Mouse (Mus musculus): Measurements from ENCODE around the gene Itsn1. TPM values are rescaled to one million over a fixed set of nuclear protein-coding genes. Genes with fewer than 3 reads are reported as not detected.

Itsn1 gene
- total and polyA plus RNA-seq, 2 experiments from 2014 or later: 33.6 to 69.5 TPM

- ATAC-seq (no peak), DNase-seq (ENCODE audit: low spot score) (no peak)
- TF ChIP-seq CTCF (IDR thresholded peaks at IDR 0.05; ENCODE audit: low read depth): no peak
- Histone ChIP-seq H3K27ac (no peak overlapping the region), H3K4me1 (ENCODE audit: insufficient read depth, low read length) (no peaks in the 10 kb centered on the region), H3K27me3 (ENCODE audit: insufficient read depth, low read length) (no peaks in the 10 kb centered on the region), H3K9me3 (ENCODE audit: low read length) (no peaks in the 10 kb centered on the region), H3K4me2 (ENCODE audit: low read depth, low read length) (no peak overlapping the region), H3K36me3 (ENCODE audit: insufficient read depth, low read length) (no peaks in the 10 kb centered on the region), H3K4me3 (ENCODE audit: low read length) (no peak overlapping the region), H3K9ac (replicated peaks; ENCODE audit: low read length) (no peak overlapping the region)
- 99% methylated on average over 4 of the region's 4 CpGs for WGBS
These were observed 224.9 kb downstream of the Itsn1 start for GRCm38 (mm10) chr16:91953967-91954366.

GRCm38 (mm10) chr16:91954766-91955165 is 225.7 kb downstream of the Itsn1 start:
- WGBS: 91% methylated on average over 8 of the region's 8 CpGs
- no peak for DNase-seq (ENCODE audit: low spot score)
- H3K27ac ChIP-seq: no peak overlapping the region
- no peak for TF ChIP-seq CTCF (IDR thresholded peaks at IDR 0.05; ENCODE audit: low read depth)
- no peak overlapping the region for H3K4me3 ChIP-seq (ENCODE audit: low read length)
- ATAC-seq: no peak
- H3K27me3 ChIP-seq (ENCODE audit: insufficient read depth, low read length): no peaks in the 10 kb centered on the region
- H3K9me3 ChIP-seq (ENCODE audit: low read length): no peaks in the 10 kb centered on the region
- H3K36me3 ChIP-seq (ENCODE audit: insufficient read depth, low read length): no peaks in the 10 kb centered on the region
- H3K4me2 ChIP-seq (ENCODE audit: low read depth, low read length): no peak overlapping the region
- H3K4me1 ChIP-seq (ENCODE audit: insufficient read depth, low read length): no peaks in the 10 kb centered on the region
- no peak overlapping the region for H3K9ac ChIP-seq (replicated peaks; ENCODE audit: low read length)

GRCm38 (mm10) chr16:91962204-91962893 is 233.3 kb downstream of the Itsn1 start:
- no peak for TF ChIP-seq CTCF (IDR thresholded peaks at IDR 0.05; ENCODE audit: low read depth)
- Histone ChIP-seq H3K27ac (peak overlapping the region; percentile 87), H3K4me3 (ENCODE audit: low read length) (no peak overlapping the region), H3K9me3 (ENCODE audit: low read length) (no peaks in the 10 kb centered on the region), H3K36me3 (ENCODE audit: insufficient read depth, low read length) (no peaks in the 10 kb centered on the region), H3K27me3 (ENCODE audit: insufficient read depth, low read length) (no peaks in the 10 kb centered on the region), H3K9ac (replicated peaks; ENCODE audit: low read length) (no peak overlapping the region; the same call in 1 of the 2 replicates), H3K4me1 (ENCODE audit: insufficient read depth, low read length) (peaks cover 7% of the 10 kb centered on the region; the same call in 1 of the 2 replicates), H3K4me2 (ENCODE audit: low read depth, low read length) (peak overlapping the region; percentile 42)
- ATAC-seq (peak; percentile 84), DNase-seq (ENCODE audit: low spot score) (peak; percentile 81)
- WGBS: 2% methylated on average over 9 of the region's 9 CpGs

GRCm38 (mm10) chr16:91962894-91963555 is 233.9 kb downstream of the Itsn1 start:
- DNase-seq (ENCODE audit: low spot score): peak; percentile 94
- WGBS: 13% methylated on average over 14 of the region's 14 CpGs
- TF ChIP-seq CTCF (IDR thresholded peaks at IDR 0.05; ENCODE audit: low read depth): no peak
- H3K9me3 ChIP-seq (ENCODE audit: low read length): no peaks in the 10 kb centered on the region
- H3K4me3 ChIP-seq (ENCODE audit: low read length): no peak overlapping the region
- H3K4me2 ChIP-seq (ENCODE audit: low read depth, low read length): peak overlapping the region; percentile 42
- peak overlapping the region; percentile 87 for H3K27ac ChIP-seq
- H3K9ac ChIP-seq (replicated peaks; ENCODE audit: low read length): no peak overlapping the region
- H3K27me3 ChIP-seq (ENCODE audit: insufficient read depth, low read length): no peaks in the 10 kb centered on the region
- ATAC-seq: peak; percentile 96
- no peaks in the 10 kb centered on the region for H3K36me3 ChIP-seq (ENCODE audit: insufficient read depth, low read length)
- H3K4me1 ChIP-seq (ENCODE audit: insufficient read depth, low read length): peaks cover 7% of the 10 kb centered on the region; the same call in 1 of the 2 replicates

GRCm38 (mm10) chr16:91963556-91963900 is 234.4 kb downstream of the Itsn1 start:
- Histone ChIP-seq H3K4me3 (ENCODE audit: low read length) (no peak overlapping the region), H3K27ac (peak overlapping the region; percentile 87), H3K36me3 (ENCODE audit: insufficient read depth, low read length) (no peaks in the 10 kb centered on the region), H3K4me2 (ENCODE audit: low read depth, low read length) (no peak overlapping the region), H3K4me1 (ENCODE audit: insufficient read depth, low read length) (peaks cover 7% of the 10 kb centered on the region; the same call in 1 of the 2 replicates), H3K9me3 (ENCODE audit: low read length) (no peaks in the 10 kb centered on the region), H3K9ac (replicated peaks; ENCODE audit: low read length) (no peak overlapping the region), H3K27me3 (ENCODE audit: insufficient read depth, low read length) (no peaks in the 10 kb centered on the region)
- DNase-seq (ENCODE audit: low spot score): peak; percentile 40
- no peak for ATAC-seq
- 27% methylated on average over 3 of the region's 3 CpGs for WGBS
- TF ChIP-seq CTCF (IDR thresholded peaks at IDR 0.05; ENCODE audit: low read depth): no peak

GRCm38 (mm10) chr16:91964308-91965178 is 235.5 kb downstream of the Itsn1 start:
- H3K27ac ChIP-seq: peak overlapping the region; percentile 87; the same call in 1 of the 2 replicates
- no peak overlapping the region for H3K4me2 ChIP-seq (ENCODE audit: low read depth, low read length)
- no peaks in the 10 kb centered on the region for H3K36me3 ChIP-seq (ENCODE audit: insufficient read depth, low read length)
- no peaks in the 10 kb centered on the region for H3K9me3 ChIP-seq (ENCODE audit: low read length)
- ATAC-seq (no peak), DNase-seq (ENCODE audit: low spot score) (no peak)
- no peak overlapping the region for H3K4me3 ChIP-seq (ENCODE audit: low read length)
- TF ChIP-seq CTCF (IDR thresholded peaks at IDR 0.05; ENCODE audit: low read depth): no peak
- no peaks in the 10 kb centered on the region for H3K27me3 ChIP-seq (ENCODE audit: insufficient read depth, low read length)
- peaks cover 7% of the 10 kb centered on the region; the same call in 1 of the 2 replicates for H3K4me1 ChIP-seq (ENCODE audit: insufficient read depth, low read length)
- WGBS: 81% methylated on average over 13 of the region's 13 CpGs
- no peak overlapping the region for H3K9ac ChIP-seq (replicated peaks; ENCODE audit: low read length)
